Mouse (Mus musculus) limb, embryonic 11.5 days (tissue): ENCODE results near the gene Ipmk. TPM values are rescaled to one million over a fixed set of nuclear protein-coding genes. Genes with fewer than 3 reads are reported as not detected.

Experiments used
- ATAC-seq: fragments of 200-750 bp; cut with Nextera tagmentation; 2 replicates; pipeline ENCODE4 v1.8.0; 2017; ENCODE audit warnings: low read depth; ENCODE audit not compliant: insufficient number of reproducible peaks, low FRiP score, low TSS enrichment
- DNase-seq: peaks from one replicate; pipeline ENCODE4 v3.0.0-alpha.2; 2015; ENCODE audit warnings: low spot score
- H3K27ac ChIP-seq: fragments of 300-500 bp; sonication (generic); replicated peaks from 2 replicates; pipeline ENCODE4 v1.5.1; 2014; ENCODE audit warnings: low read depth, mild to moderate bottlenecking, low read length
- H3K27me3 ChIP-seq: fragments of 300-500 bp; sonication (generic); 2 replicates; pipeline ENCODE4 v1.6.1; 2014; ENCODE audit warnings: mild to moderate bottlenecking, low read length, mixed read lengths; ENCODE audit not compliant: control insufficient read depth, insufficient read depth
- H3K36me3 ChIP-seq: fragments of 300-500 bp; sonication (generic); 2 replicates; pipeline ENCODE4 v1.6.1; 2014; ENCODE audit warnings: mild to moderate bottlenecking, low read length, moderate library complexity, mixed read lengths; ENCODE audit not compliant: control insufficient read depth, insufficient read depth
- H3K4me1 ChIP-seq: fragments of 300-500 bp; sonication (generic); 2 replicates; pipeline ENCODE4 v1.6.1; 2014; ENCODE audit warnings: low read length, mixed read lengths; ENCODE audit not compliant: control insufficient read depth, insufficient read depth
- H3K4me2 ChIP-seq: fragments of 300-500 bp; sonication (generic); 2 replicates; pipeline ENCODE4 v1.6.1; 2014; ENCODE audit warnings: low read depth, mild to moderate bottlenecking, moderate library complexity; ENCODE audit not compliant: severe bottlenecking
- H3K4me3 ChIP-seq: fragments of 300-500 bp; sonication (generic); 2 replicates; pipeline ENCODE4 v1.5.1; 2014; ENCODE audit warnings: low read depth, low read length
- H3K9ac ChIP-seq: fragments of 300-500 bp; sonication (generic); 2 replicates; pipeline ENCODE4 v1.6.1; 2014; ENCODE audit warnings: mild to moderate bottlenecking, low read length
- H3K9me3 ChIP-seq: fragments of 300-500 bp; sonication (generic); 2 replicates; pipeline ENCODE4 v1.6.1; 2016; ENCODE audit warnings: low read length; ENCODE audit not compliant: control insufficient read depth
- WGBS: fragments of 180-500 bp; shearing (Covaris S2); extraction: QIAGEN DNeasy Blood & Tissue Kit; methylation state at CpG from one replicate; pipeline ENCODE4 v1.1.7; 2014; 5-methylcytosine and 5-hydroxymethylcytosine counted together
- polyA plus RNA-seq: library from polyadenylated mRNA; unstranded; fragments of >200 nt; fragmentation: Nextera tagmentation; extraction: Ambion mirVana; gene quantifications from 2 replicates; pipeline ENCODE4 v1.2.1, GENCODE M21; 2014

Ipmk gene
- polyA plus RNA-seq, 1 experiment from 2014 or later: 20.9 TPM

- DNase-seq: no peak
- H3K36me3 ChIP-seq: peaks cover 4% of the 10 kb centered on the region; the same call in 1 of the 2 replicates
Observed at GRCm38 (mm10) chr10:71331908-71332307, 15.7 kb upstream of the Ipmk start.

GRCm38 (mm10) chr10:71332376-71332775 lies 15.2 kb upstream of the Ipmk start:
- WGBS: 89% methylated on average over 4 of the region's 4 CpGs
- Histone ChIP-seq H3K27me3 (no peaks in the 10 kb centered on the region), H3K4me1 (no peaks in the 10 kb centered on the region), H3K36me3 (peaks cover 4% of the 10 kb centered on the region; the same call in 1 of the 2 replicates), H3K27ac (no peak overlapping the region), H3K4me3 (no peak overlapping the region), H3K9ac (no peak overlapping the region), H3K4me2 (no peak overlapping the region), H3K9me3 (no peaks in the 10 kb centered on the region)
- ATAC-seq: no peak
- DNase-seq: no peak

More at GRCm38 (mm10) chr10:71331908-71332307, 15.7 kb upstream of the Ipmk start:
- Histone ChIP-seq H3K9me3 (no peaks in the 10 kb centered on the region), H3K4me2 (no peak overlapping the region), H3K27me3 (no peaks in the 10 kb centered on the region), H3K4me3 (no peak overlapping the region), H3K4me1 (no peaks in the 10 kb centered on the region), H3K9ac (no peak overlapping the region), H3K27ac (no peak overlapping the region)
- WGBS: 95% methylated on average over 7 of the region's 7 CpGs
- no peak for ATAC-seq

GRCm38 (mm10) chr10:71332859-71333258 lies 14.7 kb upstream of the Ipmk start:
- H3K36me3 ChIP-seq: peaks cover 4% of the 10 kb centered on the region; the same call in 1 of the 2 replicates
- no peaks in the 10 kb centered on the region for H3K27me3 ChIP-seq
- H3K4me3 ChIP-seq: no peak overlapping the region
- H3K9ac ChIP-seq: no peak overlapping the region
- H3K4me1 ChIP-seq: no peaks in the 10 kb centered on the region
- DNase-seq (no peak), ATAC-seq (no peak)
- H3K9me3 ChIP-seq: no peaks in the 10 kb centered on the region
- H3K27ac ChIP-seq: no peak overlapping the region
- H3K4me2 ChIP-seq: no peak overlapping the region
- WGBS: 94% methylated on average over 9 of the region's 9 CpGs

- H3K27ac ChIP-seq: no peak overlapping the region
- no peaks in the 10 kb centered on the region for H3K27me3 ChIP-seq
- peaks cover 4% of the 10 kb centered on the region for H3K4me1 ChIP-seq
- 77% methylated on average over 2 of the region's 2 CpGs for WGBS
- H3K4me2 ChIP-seq: no peak overlapping the region
- no peak overlapping the region for H3K4me3 ChIP-seq
- H3K36me3 ChIP-seq: 0 out of 2 replicates have a peak, but pooled peaks cover 2% of the 10 kb centered on the region
- ATAC-seq (no peak), DNase-seq (no peak)
- no peaks in the 10 kb centered on the region for H3K9me3 ChIP-seq
- H3K9ac ChIP-seq: no peak overlapping the region
Observed at GRCm38 (mm10) chr10:71337733-71338132, 9.8 kb upstream of the Ipmk start.

DNA sequence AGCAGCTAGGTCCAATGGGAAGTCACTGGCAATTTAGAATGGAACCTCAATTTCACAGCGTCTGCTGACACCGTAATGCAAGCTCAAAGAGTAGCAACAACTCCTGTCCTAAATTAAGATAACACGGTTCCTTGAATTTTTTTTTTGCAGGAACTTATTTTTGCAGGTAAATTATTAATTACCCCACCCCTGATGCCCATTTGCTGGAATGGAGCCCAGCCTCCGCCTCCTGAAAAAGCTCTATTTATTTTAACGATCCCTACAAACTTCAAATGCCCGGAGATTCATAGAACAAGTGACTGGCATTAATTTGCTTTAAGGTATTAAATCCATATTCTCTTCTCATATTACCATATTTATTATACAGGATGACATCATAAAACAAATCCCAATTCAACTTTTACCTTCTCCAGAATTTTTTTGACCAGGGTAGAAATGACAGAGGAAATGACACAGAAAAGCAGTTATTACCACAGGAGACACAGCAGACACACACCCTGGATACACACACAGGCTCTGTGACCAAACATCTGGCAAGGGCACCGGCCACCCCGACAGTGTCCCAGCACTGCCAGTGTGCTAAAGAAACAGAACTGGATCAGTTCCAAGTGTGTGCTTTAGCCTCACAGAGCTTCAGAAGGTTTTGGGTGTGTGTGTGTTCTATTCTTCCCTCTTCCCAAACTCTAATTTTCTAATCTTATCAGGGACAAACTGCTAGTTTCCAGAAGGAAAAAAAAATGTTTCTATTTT lies 9.2 kb upstream of the Ipmk start:
- no peak overlapping the region for H3K4me2 ChIP-seq
- DNase-seq: no peak
- H3K36me3 ChIP-seq: no peaks in the 10 kb centered on the region
- peaks cover 4% of the 10 kb centered on the region for H3K4me1 ChIP-seq
- no peaks in the 10 kb centered on the region for H3K27me3 ChIP-seq
- ATAC-seq: no peak
- 71% methylated on average over 8 of the region's 8 CpGs for WGBS
- H3K9me3 ChIP-seq: no peaks in the 10 kb centered on the region
- H3K9ac ChIP-seq: no peak overlapping the region
- H3K4me3 ChIP-seq: no peak overlapping the region
- no peak overlapping the region for H3K27ac ChIP-seq

- Histone ChIP-seq H3K9ac (no peak overlapping the region), H3K27me3 (no peaks in the 10 kb centered on the region), H3K4me3 (no peak overlapping the region), H3K4me2 (no peak overlapping the region), H3K36me3 (no peaks in the 10 kb centered on the region), H3K4me1 (peaks cover 10% of the 10 kb centered on the region), H3K9me3 (no peaks in the 10 kb centered on the region), H3K27ac (no peak overlapping the region)
- 58% methylated on average over 4 of the region's 4 CpGs for WGBS
- no peak for DNase-seq
- no peak for ATAC-seq
Observed at GRCm38 (mm10) chr10:71339463-71339862, 8.1 kb upstream of the Ipmk start.

DNA sequence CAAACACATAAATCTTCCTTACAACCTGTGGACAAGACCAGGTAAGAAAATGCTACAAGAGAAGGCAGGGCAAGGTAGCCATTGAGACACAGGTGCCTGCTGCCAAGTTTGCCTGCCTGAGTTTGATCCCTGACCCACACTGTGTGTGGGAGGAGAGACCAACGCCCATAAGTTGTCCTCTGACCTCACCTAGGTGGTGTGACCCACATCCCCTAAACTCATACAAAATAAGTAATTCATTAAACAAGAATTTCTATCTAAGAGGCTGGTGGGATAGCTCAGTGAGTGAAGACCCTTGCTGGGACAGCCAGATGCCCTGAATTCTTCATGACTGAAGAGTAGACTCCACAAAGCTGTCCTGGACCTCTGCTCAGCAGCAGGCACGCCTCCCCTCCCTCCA lies 7.4 kb upstream of the Ipmk start:
- H3K36me3 ChIP-seq: no peaks in the 10 kb centered on the region
- 83% methylated on average over 2 of the region's 2 CpGs for WGBS
- ATAC-seq (no peak), DNase-seq (no peak)
- H3K4me1 ChIP-seq: peaks cover 12% of the 10 kb centered on the region
- no peak overlapping the region for H3K4me2 ChIP-seq
- no peaks in the 10 kb centered on the region for H3K9me3 ChIP-seq
- H3K9ac ChIP-seq: no peak overlapping the region
- H3K27ac ChIP-seq: no peak overlapping the region
- no peaks in the 10 kb centered on the region for H3K27me3 ChIP-seq
- H3K4me3 ChIP-seq: no peak overlapping the region

DNA sequence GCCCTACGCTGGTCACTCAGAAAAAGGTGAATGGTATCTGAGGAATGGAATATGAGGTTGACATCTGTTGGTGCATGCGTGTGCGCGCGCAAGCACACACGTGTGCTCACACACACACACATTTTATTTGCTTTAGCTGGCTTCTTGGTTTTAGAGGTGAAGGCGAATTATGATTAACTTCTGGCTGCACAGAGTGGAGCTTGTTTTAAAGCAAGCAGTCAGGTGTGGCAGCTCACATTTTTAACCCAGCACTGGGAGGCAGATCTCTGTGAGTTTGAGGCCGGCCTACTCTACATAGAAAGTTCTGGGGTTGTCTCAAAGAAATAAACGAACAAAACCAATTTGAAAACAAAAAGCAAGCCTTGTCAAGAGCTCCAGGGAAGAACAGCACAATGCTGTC lies 6.3 kb upstream of the Ipmk start:
- DNase-seq: no peak
- no peaks in the 10 kb centered on the region for H3K36me3 ChIP-seq
- no peak overlapping the region for H3K9ac ChIP-seq
- H3K4me2 ChIP-seq: no peak overlapping the region
- ATAC-seq: no peak
- no peaks in the 10 kb centered on the region for H3K9me3 ChIP-seq
- H3K27me3 ChIP-seq: no peaks in the 10 kb centered on the region
- no peak overlapping the region for H3K27ac ChIP-seq
- 96% methylated on average over 9 of the region's 9 CpGs for WGBS
- peaks cover 14% of the 10 kb centered on the region for H3K4me1 ChIP-seq
- H3K4me3 ChIP-seq: no peak overlapping the region
